Mouse (Mus musculus) left cerebral cortex, adult 18-20 months (tissue): ENCODE data around the gene Gm2115. TPM values are rescaled to one million over a fixed set of nuclear protein-coding genes. Genes with fewer than 3 reads are reported as not detected.

Experiments used
- total RNA-seq, 2 experiments: library from RNA; stranded (reverse); gene quantifications; 2 replicates each; pipeline ENCODE4 v1.2.3; 2021

The Gm2115 gene
- total RNA-seq, 2 experiments from 2014 or later, result 6.4 to 7.0 TPM

Other genes starting within 250 kb of the Gm2115 start
- 100 to 1,000 TPM; 250 to 252 TPM for gene Arnt2, start 118.8 kb upstream of the Gm2115 start, total RNA-seq
- 10 to 100 TPM; 22.6 to 24.1 TPM for gene Fah, start 77.8 kb downstream of the Gm2115 start, total RNA-seq
- gene Zfand6, start 161.0 kb downstream of the Gm2115 start, total RNA-seq, result 10 to 100 TPM; 69.8 to 70.2 TPM